Mouse (Mus musculus): ENCODE data around the gene Dnase2a. TPM values are rescaled to one million over a fixed set of nuclear protein-coding genes. Genes with fewer than 3 reads are reported as not detected.

Dnase2a gene
- 31.7 and 34.7 TPM in 2 replicates for total RNA-seq (2017)

DNA sequence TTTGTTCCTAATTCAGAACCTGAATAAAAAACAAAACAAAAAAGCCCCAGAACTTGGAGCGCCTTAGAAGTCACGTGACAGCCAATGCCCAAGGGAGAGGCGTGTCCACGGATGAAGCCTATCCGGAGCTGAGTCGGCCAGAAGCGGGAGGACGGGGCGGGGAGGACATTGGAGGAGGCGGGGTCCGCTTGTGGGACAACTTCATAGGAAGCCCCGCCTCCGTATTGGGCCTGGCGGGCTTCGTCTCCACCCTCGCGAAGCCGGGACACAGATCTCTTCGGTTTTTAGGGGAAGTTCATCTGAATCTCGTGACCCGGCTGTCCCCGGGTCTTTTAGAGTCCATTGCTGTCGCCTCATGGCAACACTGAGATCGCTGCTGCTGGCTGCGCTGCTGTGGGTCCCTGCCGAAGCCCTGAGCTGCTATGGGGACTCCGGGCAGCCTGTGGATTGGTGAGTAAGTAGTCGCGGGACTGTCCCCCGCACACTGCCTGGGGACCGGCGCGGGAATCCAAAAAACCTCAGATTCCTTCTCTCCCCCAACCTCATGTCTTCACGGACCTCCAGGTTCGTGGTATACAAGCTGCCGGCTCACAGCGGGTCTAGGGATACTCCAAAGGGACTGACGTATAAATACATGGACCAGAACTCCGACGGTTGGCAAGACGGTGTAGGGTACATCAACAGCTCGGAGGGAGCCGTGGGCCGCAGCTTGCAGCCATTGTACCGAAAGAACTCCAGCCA, at the start of gene Dnase2a:
Gene Dnase2a, plus strand, starts transcription at position 140 of the 741 bp plus-strand sequence.
- ATAC-seq (ENCODE audit: extremely low read depth, insufficient number of reproducible peaks, low FRiP score, poor library complexity, severe bottlenecking) = peak; percentile 82

GRCm38 (mm10) chr8:84871376-84872308, 36.7 kb upstream of the Dnase2a start, which contains the start of gene Syce2:
Gene Syce2, plus strand, starts transcription at chr8:84872111.
- peak; percentile 57 for ATAC-seq (ENCODE audit: extremely low read depth, insufficient number of reproducible peaks, low FRiP score, poor library complexity, severe bottlenecking)

- peak; percentile 11; the same call in 1 of the 2 replicates for ATAC-seq (ENCODE audit: extremely low read depth, insufficient number of reproducible peaks, low FRiP score, poor library complexity, severe bottlenecking)
Measured at GRCm38 (mm10) chr8:84872309-84872965, 35.9 kb upstream of the Dnase2a start.

GRCm38 (mm10) chr8:84873016-84873415, 35.3 kb upstream of the Dnase2a start:
- no peak for ATAC-seq (ENCODE audit: extremely low read depth, insufficient number of reproducible peaks, low FRiP score, poor library complexity, severe bottlenecking)

GRCm38 (mm10) chr8:84874339-84874738, 34.0 kb upstream of the Dnase2a start:
- no peak for ATAC-seq (ENCODE audit: extremely low read depth, insufficient number of reproducible peaks, low FRiP score, poor library complexity, severe bottlenecking)

DNA sequence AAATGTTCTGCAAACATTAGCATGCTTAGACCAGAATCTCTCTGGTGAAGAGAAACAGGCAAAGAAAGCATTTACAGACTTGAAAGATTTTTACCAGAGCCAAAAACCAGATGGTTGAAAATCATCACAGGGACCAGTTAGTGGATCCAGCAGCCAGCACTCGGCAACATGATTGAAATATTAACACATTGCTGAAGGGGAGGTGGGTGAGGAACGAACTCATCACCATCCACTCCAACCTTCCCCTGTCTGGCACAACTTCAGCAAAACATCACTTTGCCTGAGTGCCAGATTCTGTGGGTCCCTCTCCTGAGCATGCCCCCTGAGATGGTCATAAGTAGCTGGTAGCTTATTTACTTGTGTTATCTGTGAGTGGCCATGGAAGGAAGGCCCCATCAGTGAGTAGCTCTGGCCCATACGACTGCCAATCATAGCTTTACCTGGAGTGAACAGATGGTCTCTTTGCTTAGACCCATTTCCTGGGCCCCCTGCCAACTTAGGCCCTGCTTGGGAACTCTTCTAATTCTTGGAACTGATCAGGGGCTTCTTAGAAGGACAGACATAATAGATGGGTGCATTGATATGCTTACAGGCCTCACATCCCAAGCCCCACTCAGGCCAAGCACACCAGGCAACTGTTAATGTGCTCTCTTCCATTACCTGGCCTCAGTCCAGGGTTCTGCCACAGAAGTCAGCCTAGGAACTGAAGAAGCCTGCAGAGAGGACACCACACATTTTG, 30.9 kb upstream of the Dnase2a start:
- no peak for ATAC-seq (ENCODE audit: extremely low read depth, insufficient number of reproducible peaks, low FRiP score, poor library complexity, severe bottlenecking)

DNA sequence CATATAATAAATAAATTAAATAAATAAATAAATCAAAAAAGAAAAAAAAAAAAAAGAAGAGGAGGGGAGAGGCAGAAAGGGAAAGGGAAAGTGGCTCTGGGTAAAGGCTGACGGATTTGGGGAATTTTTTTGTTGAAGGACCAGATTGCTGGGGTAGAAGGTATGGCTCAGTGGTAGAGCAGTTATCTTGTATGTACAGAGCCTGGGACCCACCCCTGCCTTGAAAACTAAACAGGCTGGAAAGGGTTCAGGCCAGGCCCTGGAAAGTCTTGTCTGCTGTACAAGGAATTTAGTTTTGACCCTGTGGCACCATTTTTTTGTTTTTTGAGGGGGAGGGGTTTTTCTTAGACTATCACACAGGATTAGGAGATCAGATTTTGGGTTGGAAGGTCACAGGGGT, 29.4 kb upstream of the Dnase2a start:
- ATAC-seq (ENCODE audit: extremely low read depth, insufficient number of reproducible peaks, low FRiP score, poor library complexity, severe bottlenecking) = no peak

- ATAC-seq (ENCODE audit: extremely low read depth, insufficient number of reproducible peaks, low FRiP score, poor library complexity, severe bottlenecking) = no peak
Measured at GRCm38 (mm10) chr8:84884728-84885127, 23.6 kb upstream of the Dnase2a start.

- no peak for ATAC-seq (ENCODE audit: extremely low read depth, insufficient number of reproducible peaks, low FRiP score, poor library complexity, severe bottlenecking)
Measured at GRCm38 (mm10) chr8:84888280-84888679, 20.1 kb upstream of the Dnase2a start.

- ATAC-seq (ENCODE audit: extremely low read depth, insufficient number of reproducible peaks, low FRiP score, poor library complexity, severe bottlenecking) = no peak
Measured at GRCm38 (mm10) chr8:84889141-84889540, 19.2 kb upstream of the Dnase2a start.

DNA sequence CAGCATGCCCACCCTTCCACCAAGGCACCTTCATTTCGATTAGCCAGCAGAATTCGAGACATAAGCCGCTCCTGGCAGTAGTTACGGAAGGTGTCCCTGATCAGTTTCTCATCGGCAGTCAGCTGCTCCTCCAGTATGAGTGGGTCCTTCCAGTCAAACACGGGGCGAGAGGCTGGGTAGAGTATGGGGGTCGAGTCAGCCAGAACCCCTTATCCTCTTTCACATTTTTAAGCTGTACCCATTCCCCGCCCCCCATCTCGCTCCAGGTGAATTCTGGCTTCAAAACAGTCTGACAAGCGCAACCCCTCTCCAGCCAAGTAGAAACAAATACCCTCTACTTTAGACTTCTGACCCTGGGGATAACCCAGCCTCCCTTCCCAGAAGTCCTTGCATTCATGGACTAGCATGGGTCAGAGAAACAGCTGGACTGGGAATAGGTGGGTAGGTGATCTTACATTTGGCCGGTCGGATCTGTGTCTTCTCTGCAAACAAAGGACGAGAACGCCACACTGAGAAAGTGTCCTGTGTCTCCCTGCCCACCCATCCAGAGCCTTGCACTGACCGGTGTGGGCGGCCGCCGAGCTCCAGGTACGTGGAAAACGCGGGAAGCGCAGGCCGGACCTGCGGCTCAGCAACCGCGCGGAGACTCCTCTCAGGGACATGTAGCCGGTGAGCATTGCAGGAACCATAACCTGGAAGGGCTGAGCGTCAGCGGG, 15.2 kb upstream of the Dnase2a start:
- ATAC-seq (ENCODE audit: extremely low read depth, insufficient number of reproducible peaks, low FRiP score, poor library complexity, severe bottlenecking) = no peak

DNA sequence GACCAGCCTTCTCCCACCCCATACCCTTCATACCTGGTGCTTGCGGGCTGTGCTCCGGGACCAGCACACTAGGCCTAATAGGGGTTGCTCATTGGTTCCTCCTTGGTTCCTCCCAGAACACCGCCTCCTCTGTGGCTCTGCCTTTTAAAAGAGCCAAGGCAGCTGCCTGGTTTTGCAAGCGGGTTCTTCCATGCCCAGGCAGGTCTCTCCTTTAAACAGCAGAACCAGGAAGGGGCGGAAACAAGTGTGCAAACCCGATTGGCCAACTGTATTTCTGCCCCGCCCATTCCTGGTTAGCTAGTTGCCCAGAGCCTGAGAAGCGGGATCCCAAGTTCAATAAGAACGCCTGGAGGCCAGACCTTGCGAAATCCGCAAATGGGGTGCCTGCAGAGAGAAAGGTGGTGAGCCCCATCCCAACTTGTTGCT, 14.6 kb upstream of the Dnase2a start, which contains the start of gene Gcdh:
Gene Gcdh, minus strand, starts transcription at position 213 of the 426 bp plus-strand sequence.
- ATAC-seq (ENCODE audit: extremely low read depth, insufficient number of reproducible peaks, low FRiP score, poor library complexity, severe bottlenecking) = peak; percentile 94

- ATAC-seq (ENCODE audit: extremely low read depth, insufficient number of reproducible peaks, low FRiP score, poor library complexity, severe bottlenecking) = no peak
Measured at GRCm38 (mm10) chr8:84895963-84896362, 12.4 kb upstream of the Dnase2a start.

- ATAC-seq (ENCODE audit: extremely low read depth, insufficient number of reproducible peaks, low FRiP score, poor library complexity, severe bottlenecking) = no peak
Measured at GRCm38 (mm10) chr8:84901071-84901470, 7.3 kb upstream of the Dnase2a start.

GRCm38 (mm10) chr8:84901752-84902151, 6.6 kb upstream of the Dnase2a start, which contains the start of gene Klf1:
Gene Klf1, plus strand, starts transcription at chr8:84901928.
- no peak for ATAC-seq (ENCODE audit: extremely low read depth, insufficient number of reproducible peaks, low FRiP score, poor library complexity, severe bottlenecking)

DNA sequence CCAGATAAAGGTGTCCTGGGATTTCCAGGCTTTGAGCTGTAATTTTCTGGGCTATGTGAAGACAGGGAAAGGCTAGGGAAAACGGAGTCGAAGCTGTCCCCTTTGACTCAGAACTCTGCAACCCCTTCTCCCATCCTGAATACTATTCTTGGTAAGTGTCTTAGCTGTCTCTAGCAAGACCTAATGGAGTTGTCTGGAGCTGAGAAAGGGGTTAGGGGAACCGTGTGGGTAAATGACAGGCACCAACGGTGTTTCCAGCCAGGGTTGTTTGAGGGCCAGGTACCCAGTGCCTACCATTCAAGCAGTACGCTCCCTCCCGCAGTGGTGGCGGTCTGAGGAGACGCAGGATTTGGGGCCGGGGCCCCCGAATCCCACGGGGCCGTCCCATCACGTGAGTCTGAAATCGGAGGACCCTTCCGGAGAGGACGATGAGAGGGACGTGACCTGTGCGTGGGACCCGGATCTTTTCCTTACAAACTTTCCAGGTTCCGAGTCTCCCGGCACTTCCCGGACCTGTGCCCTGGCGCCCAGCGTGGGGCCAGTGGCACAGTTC, 5.9 kb upstream of the Dnase2a start:
- no peak for ATAC-seq (ENCODE audit: extremely low read depth, insufficient number of reproducible peaks, low FRiP score, poor library complexity, severe bottlenecking)

DNA sequence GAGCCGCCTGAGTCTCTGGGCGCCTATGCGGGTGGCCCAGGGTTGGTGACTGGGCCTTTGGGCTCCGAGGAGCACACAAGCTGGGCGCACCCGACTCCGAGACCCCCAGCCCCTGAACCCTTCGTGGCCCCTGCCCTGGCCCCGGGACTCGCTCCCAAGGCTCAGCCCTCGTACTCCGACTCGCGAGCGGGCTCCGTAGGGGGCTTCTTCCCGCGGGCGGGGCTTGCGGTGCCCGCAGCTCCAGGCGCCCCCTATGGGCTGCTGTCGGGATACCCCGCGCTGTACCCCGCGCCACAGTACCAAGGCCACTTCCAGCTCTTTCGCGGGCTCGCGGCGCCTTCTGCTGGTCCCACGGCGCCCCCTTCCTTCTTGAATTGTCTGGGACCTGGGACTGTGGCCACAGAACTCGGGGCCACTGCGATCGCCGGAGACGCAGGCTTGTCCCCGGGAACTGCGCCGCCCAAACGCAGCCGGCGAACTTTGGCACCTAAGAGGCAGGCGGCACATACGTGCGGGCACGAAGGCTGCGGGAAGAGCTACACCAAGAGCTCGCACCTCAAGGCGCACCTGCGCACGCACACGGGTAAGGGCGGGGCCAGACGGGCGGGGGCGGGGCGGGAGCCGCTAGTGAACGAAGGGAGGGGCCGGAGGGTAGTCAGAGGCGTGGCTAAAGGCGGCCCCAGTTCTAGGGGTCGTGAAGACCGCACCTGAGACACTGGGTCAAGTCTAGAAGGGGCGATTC, 5.3 kb upstream of the Dnase2a start:
- peak; percentile 77 for ATAC-seq (ENCODE audit: extremely low read depth, insufficient number of reproducible peaks, low FRiP score, poor library complexity, severe bottlenecking)

Data from neutrophil, adult 5-6 weeks (primary cell).